Mouse (Mus musculus) frontal cortex, postnatal 10 days (tissue): ENCODE measurements around the gene AC141477.1.

Source experiments
- DNase-seq, 2 experiments: peaks; one replicate each; pipeline ENCODE4 v3.0.0; 2022; ENCODE audit warnings: low spot score in 2 of 2, mixed read lengths in 1 of 2

Gene AC141477.1

GRCm38 (mm10) chr10:76440281-76440680, at the start of gene AC141477.1:
TSS of gene AC141477.1 (minus strand) at chr10:76440444.
- no peak for DNase-seq

- no peak for DNase-seq
Measured at GRCm38 (mm10) chr10:76489205-76489604, 49.0 kb upstream of the AC141477.1 start.

- DNase-seq, result no peak
Measured at GRCm38 (mm10) chr10:76488265-76488664, 48.0 kb upstream of the AC141477.1 start.

- no peak for DNase-seq
Measured at GRCm38 (mm10) chr10:76486302-76486701, 46.1 kb upstream of the AC141477.1 start.

- no peak for DNase-seq
Measured at GRCm38 (mm10) chr10:76481480-76481879, 41.2 kb upstream of the AC141477.1 start.

- DNase-seq, result no peak
Measured at GRCm38 (mm10) chr10:76480851-76481250, 40.6 kb upstream of the AC141477.1 start.

GRCm38 (mm10) chr10:76473759-76474158, 33.5 kb upstream of the AC141477.1 start:
- DNase-seq, result no peak

GRCm38 (mm10) chr10:76468203-76469162, 28.2 kb upstream of the AC141477.1 start, which contains the start of the genes Mcm3ap and Ybey:
TSS of gene Mcm3ap (plus strand) at chr10:76468927.
TSS of gene Ybey (minus strand) at chr10:76469114.
- peak; percentile 78 to 87 for DNase-seq

- DNase-seq, result no peak
Measured at GRCm38 (mm10) chr10:76462721-76463120, 22.5 kb upstream of the AC141477.1 start.

- DNase-seq, result no peak
Measured at GRCm38 (mm10) chr10:76462312-76462711, 22.1 kb upstream of the AC141477.1 start.

- DNase-seq, result no peak
Measured at GRCm38 (mm10) chr10:76461255-76461654, 21.0 kb upstream of the AC141477.1 start.

GRCm38 (mm10) chr10:76455289-76455688, 15.0 kb upstream of the AC141477.1 start:
- DNase-seq, result peak in 1 of 2 experiments; percentile 38

- no peak for DNase-seq
Measured at GRCm38 (mm10) chr10:76448851-76449250, 8.6 kb upstream of the AC141477.1 start, which contains the start of gene 2610028H24Rik. TSS of gene 2610028H24Rik (plus strand) at chr10:76449081.

GRCm38 (mm10) chr10:76447406-76448229, 7.4 kb upstream of the AC141477.1 start:
- DNase-seq, result no peak

- no peak for DNase-seq
Measured at GRCm38 (mm10) chr10:76445996-76446681, 5.9 kb upstream of the AC141477.1 start.

- peak; percentile 95 to 96 for DNase-seq
Measured at GRCm38 (mm10) chr10:76442178-76443088, 2.2 kb upstream of the AC141477.1 start, which contains the start of gene Pcnt. TSS of gene Pcnt (minus strand) at chr10:76442786.

- no peak for DNase-seq
Measured at GRCm38 (mm10) chr10:76439107-76439890, 945 bp downstream of the AC141477.1 start.

- DNase-seq, result no peak
Measured at GRCm38 (mm10) chr10:76433925-76434324, 6.3 kb downstream of the AC141477.1 start.

GRCm38 (mm10) chr10:76425674-76426073, 14.6 kb downstream of the AC141477.1 start:
- no peak for DNase-seq
